Mouse (Mus musculus) ES-Bruce4 (cell line): ENCODE measurements around the gene Rasgrp4. TPM values are rescaled to one million over a fixed set of nuclear protein-coding genes. Genes with fewer than 3 reads are reported as not detected.
"Not testable (repeated sequence)": the region's sequence is repeated elsewhere in the genome, so short reads cannot be mapped to it uniquely, and the experiment has no call there.

ENCODE experiments used
- H3K27ac ChIP-seq: 2 replicates; pipeline ENCODE4 v1.5.1; 2012; ENCODE audit warnings: low read length, inconsistent platforms; ENCODE audit not compliant: insufficient read depth
- H3K27me3 ChIP-seq: 2 replicates; pipeline ENCODE4 v1.6.1; 2012; ENCODE audit warnings: mild to moderate bottlenecking, low read length, inconsistent platforms; ENCODE audit not compliant: control insufficient read depth, poor library complexity, insufficient read depth, severe bottlenecking
- H3K36me3 ChIP-seq: 2 replicates; pipeline ENCODE4 v1.6.1; 2012; ENCODE audit warnings: inconsistent platforms, mild to moderate bottlenecking, low read length, moderate library complexity; ENCODE audit not compliant: control insufficient read depth, poor library complexity, insufficient read depth, severe bottlenecking
- H3K4me1 ChIP-seq: one replicate; pipeline ENCODE4 v1.8.1; 2011; ENCODE audit warnings: low read length; ENCODE audit not compliant: control insufficient read depth, insufficient read depth
- H3K4me3 ChIP-seq: 2 replicates; pipeline ENCODE4 v1.5.1; 2011; ENCODE audit warnings: low read depth, mild to moderate bottlenecking, low read length
- H3K9ac ChIP-seq: 2 replicates; pipeline ENCODE4 v1.6.1; 2012; ENCODE audit warnings: low read depth, mild to moderate bottlenecking, inconsistent platforms; ENCODE audit not compliant: poor library complexity, severe bottlenecking
- H3K9me3 ChIP-seq: replicated peaks from 2 replicates; pipeline ENCODE4 v1.6.1; 2012; ENCODE audit warnings: mild to moderate bottlenecking, low read length, inconsistent platforms; ENCODE audit not compliant: control insufficient read depth, poor library complexity, insufficient read depth, severe bottlenecking
- CTCF ChIP-seq: IDR thresholded peaks from one replicate; pipeline ENCODE4 v1.8.1; 2011; ENCODE audit warnings: low read depth, low read length
- EP300 ChIP-seq: IDR thresholded peaks from 2 replicates; pipeline ENCODE4 v1.6.1; 2011; ENCODE audit warnings: low read depth, low read length; ENCODE audit not compliant: insufficient read depth
- POLR2A ChIP-seq: IDR thresholded peaks from one replicate; pipeline ENCODE4 v1.8.1; 2011; ENCODE audit warnings: low read length; ENCODE audit not compliant: insufficient read depth
- polyA plus RNA-seq: library from polyadenylated mRNA; stranded (reverse); fragments of >200 nt; gene quantifications from 2 replicates; pipeline ENCODE4 v1.2.4, GENCODE M21; 2011; ENCODE audit warnings: low read depth; ENCODE audit not compliant: missing spikeins, insufficient read depth, insufficient read length

Gene Rasgrp4
- polyA plus RNA-seq, 1 experiment: 23.0 TPM

DNA sequence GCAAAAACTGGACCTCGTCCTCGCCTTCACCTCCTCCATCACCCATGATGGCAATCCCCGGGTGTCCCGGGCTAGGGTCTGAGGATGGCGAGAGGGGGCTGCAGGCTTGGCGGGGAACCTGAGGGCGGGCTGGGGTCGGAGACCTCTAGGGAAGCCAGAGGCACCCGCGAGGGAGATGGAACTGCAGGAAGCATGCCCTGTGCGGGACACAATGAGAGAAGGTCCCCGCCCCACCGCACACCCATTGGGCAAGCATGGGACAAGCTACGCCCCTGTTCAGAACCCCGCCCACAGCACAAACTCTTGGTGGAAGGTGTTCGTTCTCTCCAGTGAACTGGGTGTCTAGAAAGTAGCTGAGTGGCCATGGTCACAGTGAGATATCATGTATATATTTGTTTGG, 9.7 kb upstream of the Rasgrp4 start, which contains the start of gene Ryr1:
Gene Ryr1 (minus strand): TSS at position 210 of the 400 bp plus-strand sequence.
- Histone ChIP-seq H3K27ac (peak within 1 kb of the TSS; percentile 74), H3K4me3 (peak within 1 kb of the TSS; percentile 79), H3K9ac (peak within 1 kb of the TSS; percentile 61), H3K4me1 (peaks cover 8% of the 10 kb centered on the region), H3K36me3 (no peaks in the 10 kb centered on the region), H3K27me3 (no peaks in the 10 kb centered on the region), H3K9me3 (no peaks in the 10 kb centered on the region)
- peak; percentile 77 for TF ChIP-seq POLR2A
- no peak for TF ChIP-seq EP300
- no peak for TF ChIP-seq CTCF

DNA sequence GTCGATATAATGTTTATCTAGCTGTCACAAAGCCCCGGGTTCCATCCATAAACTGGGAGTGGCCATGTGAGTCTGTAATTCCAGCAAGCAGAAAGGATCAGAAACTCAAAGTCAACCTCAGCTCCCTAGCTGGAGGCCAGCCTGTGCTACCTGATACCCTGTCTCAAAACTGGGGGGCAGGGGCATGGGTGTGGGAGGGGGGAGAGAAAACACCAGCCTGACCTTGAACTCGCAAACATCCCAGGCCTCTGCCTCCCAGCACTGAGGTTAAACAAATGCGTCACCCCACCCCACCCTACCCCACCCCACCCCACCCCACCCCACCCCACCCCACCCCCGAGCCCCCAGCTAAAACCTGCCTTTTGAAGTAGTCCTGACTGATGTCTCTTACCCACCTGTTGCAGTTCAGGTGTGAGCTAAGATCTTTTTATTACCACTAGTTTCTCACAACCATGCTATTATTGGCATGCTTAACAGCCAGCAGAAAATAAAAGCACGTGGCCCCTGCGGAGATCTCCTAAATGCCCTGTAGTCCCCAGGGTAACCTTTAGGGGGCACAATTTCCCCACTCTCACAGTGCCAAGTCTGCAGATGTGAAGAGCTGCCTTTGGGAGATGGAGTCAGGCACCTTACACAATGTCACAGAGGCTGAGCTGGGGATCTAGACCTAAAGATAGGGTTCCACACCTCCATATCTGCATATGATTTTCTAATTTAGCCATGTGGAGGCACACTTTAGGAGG, 8.3 kb upstream of the Rasgrp4 start:
- Histone ChIP-seq H3K27me3 (no peaks in the 10 kb centered on the region), H3K9ac (no peak overlapping the region), H3K4me3 (no peak overlapping the region), H3K27ac (peak overlapping the region; percentile 74), H3K36me3 (no peaks in the 10 kb centered on the region), H3K4me1 (peaks cover 8% of the 10 kb centered on the region), H3K9me3 (no peaks in the 10 kb centered on the region)
- no peak for TF ChIP-seq POLR2A
- TF ChIP-seq EP300: peak; percentile 90
- TF ChIP-seq CTCF: peak; percentile 74

DNA sequence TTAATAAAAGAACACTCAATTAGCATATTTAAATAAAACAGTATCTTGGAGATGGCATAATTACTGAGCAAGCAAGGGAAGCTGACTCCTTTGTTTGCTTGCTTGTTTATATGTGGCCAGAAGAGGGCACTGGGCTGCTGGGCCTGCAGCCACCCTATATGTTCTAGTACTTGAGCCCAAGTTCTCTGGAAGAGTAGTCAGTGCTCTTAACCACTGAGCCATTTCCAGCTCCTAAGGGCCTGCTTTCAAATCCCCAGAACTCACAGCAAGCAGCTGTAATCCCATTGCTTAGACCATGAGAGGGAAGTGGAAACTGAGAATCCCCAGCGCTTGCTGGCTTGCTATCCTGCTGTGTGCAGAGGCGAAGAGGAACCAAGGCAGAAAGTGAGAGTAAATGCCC, 5.9 kb upstream of the Rasgrp4 start:
- peaks cover 6% of the 10 kb centered on the region for H3K4me1 ChIP-seq
- H3K36me3 ChIP-seq: no peaks in the 10 kb centered on the region

DNA sequence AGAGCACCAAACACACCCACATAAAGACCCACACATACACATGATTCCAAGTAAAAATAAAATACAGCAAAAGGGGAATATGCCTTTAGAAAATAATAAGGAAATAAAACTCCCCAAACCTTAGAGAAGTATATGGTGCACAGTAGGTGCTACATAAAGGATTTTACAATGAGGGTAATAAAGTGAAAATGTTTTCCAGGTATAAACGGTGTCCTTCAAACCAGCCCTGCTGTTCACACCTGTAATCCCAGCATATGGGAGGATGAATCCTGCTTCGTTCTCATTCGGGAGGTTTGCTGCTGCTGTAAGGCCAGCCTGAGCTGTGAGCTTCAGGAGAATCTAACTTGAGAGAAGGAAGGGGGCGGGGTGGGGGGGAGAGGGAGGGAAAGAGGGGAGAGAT, 421 bp upstream of the Rasgrp4 start:
- Histone ChIP-seq H3K27me3 (no peaks in the 10 kb centered on the region), H3K4me3 (no peak overlapping the region), H3K4me1 (no peaks in the 10 kb centered on the region), H3K9me3 (no peaks in the 10 kb centered on the region), H3K36me3 (no peaks in the 10 kb centered on the region), H3K9ac (0 out of 2 replicates have a peak overlapping the region, but pooled peaks have one; percentile 41), H3K27ac (no peak overlapping the region)
- no peak for TF ChIP-seq EP300
- no peak for TF ChIP-seq CTCF
- no peak for TF ChIP-seq POLR2A

More for the DNA sequence above, 5.9 kb upstream of the Rasgrp4 start:
- Histone ChIP-seq H3K9ac (no peak overlapping the region), H3K4me3 (no peak overlapping the region), H3K27ac (no peak overlapping the region), H3K9me3 (no peaks in the 10 kb centered on the region), H3K27me3 (no peaks in the 10 kb centered on the region)
- TF ChIP-seq POLR2A (no peak), CTCF (peak; percentile 78)

DNA sequence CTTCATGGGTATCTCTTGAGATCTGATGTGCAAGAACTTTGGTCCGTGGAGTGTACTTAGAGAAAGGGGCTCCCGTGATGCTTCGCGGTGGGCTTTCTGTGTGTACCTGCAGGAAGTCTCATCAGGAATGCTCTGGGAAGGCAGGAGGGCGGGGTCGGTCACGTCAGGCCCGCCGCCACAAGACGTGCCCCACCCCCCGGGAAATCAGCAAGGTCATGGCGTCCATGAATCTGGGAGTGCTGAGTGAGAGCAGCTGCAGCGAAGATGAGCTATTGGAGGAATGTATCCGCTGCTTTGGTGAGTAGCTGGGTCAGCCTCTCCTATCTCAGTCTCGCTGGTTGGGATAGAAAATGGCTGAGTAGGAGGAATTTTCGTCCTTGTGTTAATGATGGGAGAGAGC, 2.8 kb downstream of the Rasgrp4 start:
- H3K9me3 ChIP-seq: no peaks in the 10 kb centered on the region
- H3K4me1 ChIP-seq: peaks cover 2% of the 10 kb centered on the region
- no peaks in the 10 kb centered on the region for H3K27me3 ChIP-seq
- H3K4me3 ChIP-seq: peak overlapping the region; percentile 90
- H3K27ac ChIP-seq: peak overlapping the region; percentile 77
- H3K9ac ChIP-seq: peak overlapping the region; percentile 12; the same call in 1 of the 2 replicates
- no peaks in the 10 kb centered on the region for H3K36me3 ChIP-seq
- TF ChIP-seq POLR2A: peak; percentile 61
- TF ChIP-seq EP300: no peak; the same call in 1 of the 2 replicates

DNA sequence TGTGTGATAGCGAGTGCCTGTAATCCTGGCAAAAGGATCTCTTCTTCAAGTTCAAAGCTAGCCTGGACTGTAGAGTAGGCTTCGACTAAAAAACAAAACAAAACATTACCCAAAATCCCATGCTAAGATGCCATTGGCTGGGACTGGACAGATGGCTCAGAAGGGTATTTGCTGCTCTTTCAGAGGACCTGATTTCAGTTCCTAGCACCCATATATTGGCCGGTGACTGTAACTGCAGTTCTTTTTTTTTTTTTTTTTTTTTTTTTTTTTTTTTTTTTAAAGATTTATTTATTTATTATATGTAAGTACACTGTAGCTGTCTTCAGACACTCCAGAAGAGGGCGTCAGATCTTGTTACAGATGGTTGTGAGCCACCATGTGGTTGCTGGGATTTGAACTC, 4.6 kb downstream of the Rasgrp4 start:
- not testable (repeated sequence) for H3K9me3 ChIP-seq, H3K36me3 ChIP-seq, H3K4me3 ChIP-seq, H3K27me3 ChIP-seq, H3K27ac ChIP-seq, H3K4me1 ChIP-seq, H3K9ac ChIP-seq
